Mouse (Mus musculus) ES-Bruce4 (cell line): ENCODE results near the gene Fam50b.

Experiments used
- CTCF ChIP-seq: IDR thresholded peaks from one replicate; pipeline ENCODE4 v1.8.1; 2011; ENCODE audit warnings: low read depth, low read length
- EP300 ChIP-seq: IDR thresholded peaks from 2 replicates; pipeline ENCODE4 v1.6.1; 2011; ENCODE audit warnings: low read depth, low read length; ENCODE audit not compliant: insufficient read depth
- POLR2A ChIP-seq: IDR thresholded peaks from one replicate; pipeline ENCODE4 v1.8.1; 2011; ENCODE audit warnings: low read length; ENCODE audit not compliant: insufficient read depth

GRCm38 (mm10) chr13:34766572-34766971 lies 31.9 kb downstream of the Fam50b start:
- TF ChIP-seq CTCF (no peak), POLR2A (no peak), EP300 (no peak)
